Mouse (Mus musculus) small intestine, adult 2 months (tissue): ENCODE data around the gene Pgbd1.

ENCODE experiments used
- CTCF ChIP-seq: fragments of 200-500 bp; IDR thresholded peaks from 2 replicates; pipeline ENCODE4 v1.5.1; 2012; ENCODE audit warnings: low read depth, mild to moderate bottlenecking, control low read depth, inconsistent platforms, low read length, moderate library complexity, mixed read lengths; ENCODE audit not compliant: insufficient replicate concordance, insufficient read length; ENCODE audit errors: extremely low read depth
- POLR2A ChIP-seq: fragments of 200-500 bp; IDR thresholded peaks from 2 replicates; pipeline ENCODE4 v1.6.1; 2012; ENCODE audit warnings: low read depth, mild to moderate bottlenecking, control low read depth, inconsistent platforms, low read length, moderate library complexity

DNA sequence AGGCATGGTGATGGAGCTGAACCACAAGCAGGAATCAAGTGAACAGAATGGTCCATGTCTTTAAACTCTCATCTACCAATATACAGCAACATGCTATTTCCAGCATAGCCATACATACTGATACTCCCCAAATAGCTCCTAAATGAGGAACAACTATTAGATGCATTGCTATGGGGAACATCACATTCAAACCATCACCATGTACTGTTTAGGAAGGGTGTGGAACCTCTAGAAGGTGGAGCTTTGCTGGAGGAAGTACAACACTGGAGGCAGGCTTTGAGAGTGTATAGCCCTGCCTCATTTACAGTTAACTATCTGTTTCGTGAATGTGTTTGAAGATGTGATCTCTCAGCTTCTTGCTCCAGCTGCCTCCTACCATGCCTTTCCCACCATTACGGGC is 63.1 kb downstream of the Pgbd1 start:
- TF ChIP-seq POLR2A (no peak), CTCF (no peak)
